Mouse (Mus musculus): Measurements from ENCODE around the gene Slpi. TPM values are rescaled to one million over a fixed set of nuclear protein-coding genes. Genes with fewer than 3 reads are reported as not detected.

The Slpi gene
- polyA plus RNA-seq, 1 experiment from 2014 or later: 0.46 TPM

- Histone ChIP-seq H3K4me3 (no peak overlapping the region), H3K27me3 (replicated peaks; ENCODE audit: low read depth, poor library complexity, severe bottlenecking) (peaks cover 35% of the 10 kb centered on the region), H3K9me3 (no peaks in the 10 kb centered on the region), H3K27ac (replicated peaks) (no peak overlapping the region), H3K36me3 (replicated peaks) (no peaks in the 10 kb centered on the region), H3K4me1 (peaks cover 28% of the 10 kb centered on the region)
- 0% methylated on average over 2 of the region's 2 CpGs for WGBS
- peak; percentile 50 for DNase-seq (ENCODE audit: low spot score)
These were observed 28.3 kb upstream of the Slpi start for GRCm38 (mm10) chr2:164417198-164417597.

GRCm38 (mm10) chr2:164414581-164414980, 25.7 kb upstream of the Slpi start:
- DNase-seq (ENCODE audit: low spot score): no peak
- H3K9me3 ChIP-seq: no peaks in the 10 kb centered on the region
- peak overlapping the region; percentile 40 for H3K4me3 ChIP-seq
- 71% methylated on average over 10 of the region's 10 CpGs for WGBS
- H3K36me3 ChIP-seq (replicated peaks): no peaks in the 10 kb centered on the region
- peaks cover 50% of the 10 kb centered on the region for H3K27me3 ChIP-seq (replicated peaks; ENCODE audit: low read depth, poor library complexity, severe bottlenecking)
- H3K27ac ChIP-seq (replicated peaks): no peak overlapping the region
- peaks cover 22% of the 10 kb centered on the region for H3K4me1 ChIP-seq

- peaks cover 54% of the 10 kb centered on the region for H3K27me3 ChIP-seq (replicated peaks; ENCODE audit: low read depth, poor library complexity, severe bottlenecking)
- peak; percentile 39 for DNase-seq (ENCODE audit: low spot score)
- WGBS: 27% methylated on average over 28 of the region's 28 CpGs
- no peak overlapping the region for H3K27ac ChIP-seq (replicated peaks)
- peak overlapping the region; percentile 40 for H3K4me3 ChIP-seq
- H3K9me3 ChIP-seq: no peaks in the 10 kb centered on the region
- H3K36me3 ChIP-seq (replicated peaks): no peaks in the 10 kb centered on the region
- H3K4me1 ChIP-seq: peaks cover 18% of the 10 kb centered on the region
These were observed 25.3 kb upstream of the Slpi start for GRCm38 (mm10) chr2:164414167-164414566.

- no peak overlapping the region for H3K4me3 ChIP-seq
- WGBS: 2% methylated on average over 22 of the region's 22 CpGs
- H3K9me3 ChIP-seq: no peaks in the 10 kb centered on the region
- H3K4me1 ChIP-seq: peaks cover 29% of the 10 kb centered on the region
- no peak overlapping the region for H3K27ac ChIP-seq (replicated peaks)
- DNase-seq (ENCODE audit: low spot score): peak; percentile 85
- H3K27me3 ChIP-seq (replicated peaks; ENCODE audit: low read depth, poor library complexity, severe bottlenecking): peaks cover 84% of the 10 kb centered on the region
- H3K36me3 ChIP-seq (replicated peaks): no peaks in the 10 kb centered on the region
These were observed 18.8 kb upstream of the Slpi start for GRCm38 (mm10) chr2:164407708-164408107.

DNA sequence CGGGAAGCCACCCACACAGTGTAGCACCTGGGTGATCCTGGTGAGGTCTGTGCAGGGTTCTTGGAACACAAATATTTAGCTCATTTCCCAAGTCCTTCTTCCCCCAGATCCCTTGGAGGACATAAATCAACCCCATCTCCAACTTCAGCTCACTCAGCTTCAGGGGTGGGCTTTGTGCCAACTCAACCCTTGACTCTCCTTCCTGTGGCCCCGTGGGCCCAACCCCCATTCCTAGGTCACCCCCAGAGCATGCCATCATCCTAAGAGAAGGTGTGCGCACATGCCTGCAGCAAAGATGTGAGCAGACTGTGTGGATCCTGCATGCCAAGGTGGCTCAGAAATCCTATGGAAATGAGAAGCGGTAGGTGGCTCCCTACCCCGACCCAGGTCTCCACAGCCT, 16.6 kb upstream of the Slpi start:
- Histone ChIP-seq H3K4me1 (peaks cover 35% of the 10 kb centered on the region), H3K4me3 (no peak overlapping the region), H3K27ac (replicated peaks) (no peak overlapping the region), H3K27me3 (replicated peaks; ENCODE audit: low read depth, poor library complexity, severe bottlenecking) (peaks cover 100% of the 10 kb centered on the region), H3K36me3 (replicated peaks) (no peaks in the 10 kb centered on the region), H3K9me3 (no peaks in the 10 kb centered on the region)
- DNase-seq (ENCODE audit: low spot score): no peak
- WGBS: 44% methylated on average over 5 of the region's 5 CpGs

- DNase-seq (ENCODE audit: low spot score): no peak
- Histone ChIP-seq H3K36me3 (replicated peaks) (no peaks in the 10 kb centered on the region), H3K27ac (replicated peaks) (no peak within 1 kb of the TSS), H3K27me3 (replicated peaks; ENCODE audit: low read depth, poor library complexity, severe bottlenecking) (peaks cover 100% of the 10 kb centered on the region), H3K4me3 (peak within 1 kb of the TSS; percentile 55), H3K4me1 (peaks cover 39% of the 10 kb centered on the region), H3K9me3 (no peaks in the 10 kb centered on the region)
- 5% methylated on average over 9 of the region's 9 CpGs for WGBS
These were observed 16.2 kb upstream of the Slpi start, which contains the start of gene Matn4 for GRCm38 (mm10) chr2:164405060-164405459. Matn4 (minus strand) TSS chr2:164405160.

DNA sequence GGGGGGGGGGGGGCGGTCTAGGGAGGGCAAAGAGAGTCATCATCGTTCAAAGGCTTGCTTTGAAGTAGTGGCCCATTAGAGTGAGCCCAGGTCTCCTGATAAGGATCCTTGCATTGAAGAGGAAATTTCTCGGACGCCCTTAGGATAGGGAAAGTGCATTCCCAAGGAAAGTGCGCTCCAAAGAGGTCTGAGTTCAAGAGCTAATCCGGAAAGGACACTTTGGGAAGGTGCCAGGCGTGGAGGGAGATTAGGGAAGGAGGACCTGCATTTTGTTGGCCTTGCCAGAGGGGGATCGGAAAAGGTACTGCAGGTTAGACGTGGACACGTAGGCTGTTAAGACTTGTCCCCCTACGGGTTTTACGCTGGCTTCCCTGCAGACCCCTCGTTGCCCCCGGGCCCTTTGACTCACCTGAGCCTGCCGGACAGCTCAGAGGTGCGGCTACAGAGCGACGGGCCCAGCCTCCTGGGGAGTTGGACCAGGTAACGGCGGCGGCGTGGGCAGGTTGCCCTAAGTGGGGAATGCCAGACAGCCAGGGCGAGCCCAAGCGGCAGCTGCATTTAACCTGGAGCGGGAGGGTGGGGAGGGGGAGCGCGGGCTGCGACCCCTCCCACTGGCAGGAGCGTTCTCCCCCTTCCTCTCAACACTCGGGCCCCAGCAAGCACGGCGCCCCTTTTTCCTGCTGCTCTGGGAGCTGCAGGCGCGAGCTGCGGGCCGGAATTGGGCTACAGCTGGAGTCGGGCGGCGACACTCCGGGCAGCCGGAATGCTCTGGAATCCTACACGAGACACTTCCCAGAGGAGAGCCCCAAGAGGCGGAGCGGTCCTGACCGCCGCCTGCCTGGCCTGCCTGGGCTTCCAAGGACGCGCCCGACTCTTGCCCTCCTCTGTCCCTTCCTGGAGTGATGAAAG, 15.4 kb upstream of the Slpi start:
- DNase-seq (ENCODE audit: low spot score): peak; percentile 67
- peaks cover 100% of the 10 kb centered on the region for H3K27me3 ChIP-seq (replicated peaks; ENCODE audit: low read depth, poor library complexity, severe bottlenecking)
- no peak overlapping the region for H3K27ac ChIP-seq (replicated peaks)
- H3K36me3 ChIP-seq (replicated peaks): no peaks in the 10 kb centered on the region
- peak overlapping the region; percentile 55 for H3K4me3 ChIP-seq
- 2% methylated on average over 49 of the region's 49 CpGs for WGBS
- no peaks in the 10 kb centered on the region for H3K9me3 ChIP-seq
- H3K4me1 ChIP-seq: peaks cover 39% of the 10 kb centered on the region

GRCm38 (mm10) chr2:164403396-164404081, 14.6 kb upstream of the Slpi start:
- H3K36me3 ChIP-seq (replicated peaks): no peaks in the 10 kb centered on the region
- H3K4me3 ChIP-seq: no peak overlapping the region
- H3K27me3 ChIP-seq (replicated peaks; ENCODE audit: low read depth, poor library complexity, severe bottlenecking): peaks cover 100% of the 10 kb centered on the region
- WGBS: 5% methylated on average over 14 of the region's 14 CpGs
- no peak overlapping the region for H3K27ac ChIP-seq (replicated peaks)
- no peaks in the 10 kb centered on the region for H3K9me3 ChIP-seq
- peaks cover 39% of the 10 kb centered on the region for H3K4me1 ChIP-seq
- no peak for DNase-seq (ENCODE audit: low spot score)

GRCm38 (mm10) chr2:164402906-164403305, 14.0 kb upstream of the Slpi start, which contains the start of gene Rbpjl:
Rbpjl (plus strand) TSS chr2:164403141.
- H3K9me3 ChIP-seq: peaks cover 4% of the 10 kb centered on the region
- peaks cover 96% of the 10 kb centered on the region for H3K27me3 ChIP-seq (replicated peaks; ENCODE audit: low read depth, poor library complexity, severe bottlenecking)
- DNase-seq (ENCODE audit: low spot score): peak; percentile 89
- peak within 1 kb of the TSS; percentile 55; the same call in 1 of the 2 replicates for H3K4me3 ChIP-seq
- H3K27ac ChIP-seq (replicated peaks): no peak within 1 kb of the TSS
- no peaks in the 10 kb centered on the region for H3K36me3 ChIP-seq (replicated peaks)
- 3% methylated on average over 17 of the region's 17 CpGs for WGBS
- peaks cover 39% of the 10 kb centered on the region for H3K4me1 ChIP-seq

DNA sequence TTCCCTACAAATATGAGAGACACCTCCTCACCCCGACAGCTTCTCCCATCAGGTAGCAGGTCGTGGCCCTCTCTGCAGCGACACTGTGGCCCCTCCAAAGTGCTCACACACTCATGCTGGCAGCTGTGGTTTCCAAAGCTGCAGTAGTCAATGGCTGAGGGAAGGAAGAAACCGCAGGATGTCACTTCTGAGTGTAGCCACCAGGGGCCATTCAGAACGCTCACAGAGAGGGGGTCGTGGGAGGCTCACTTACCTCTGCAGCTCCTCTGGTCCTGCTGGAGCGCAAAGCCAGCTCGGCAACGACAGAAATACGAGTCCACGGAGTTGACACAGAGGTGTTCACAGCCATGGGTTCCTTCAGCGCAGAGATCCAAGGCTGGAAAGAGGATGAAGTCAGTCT, 8.0 kb upstream of the Slpi start:
- Histone ChIP-seq H3K4me1 (peaks cover 9% of the 10 kb centered on the region), H3K4me3 (no peak overlapping the region), H3K9me3 (peaks cover 14% of the 10 kb centered on the region), H3K27me3 (replicated peaks; ENCODE audit: low read depth, poor library complexity, severe bottlenecking) (peaks cover 52% of the 10 kb centered on the region), H3K36me3 (replicated peaks) (no peaks in the 10 kb centered on the region), H3K27ac (replicated peaks) (no peak overlapping the region)
- no peak for DNase-seq (ENCODE audit: low spot score)
- WGBS: 72% methylated on average over 12 of the region's 12 CpGs

- no peak overlapping the region for H3K27ac ChIP-seq (replicated peaks)
- 93% methylated on average over 7 of the region's 7 CpGs for WGBS
- peaks cover 15% of the 10 kb centered on the region for H3K9me3 ChIP-seq
- peaks cover 51% of the 10 kb centered on the region for H3K27me3 ChIP-seq (replicated peaks; ENCODE audit: low read depth, poor library complexity, severe bottlenecking)
- DNase-seq (ENCODE audit: low spot score): no peak
- no peak overlapping the region for H3K4me3 ChIP-seq
- H3K4me1 ChIP-seq: peaks cover 9% of the 10 kb centered on the region
- no peaks in the 10 kb centered on the region for H3K36me3 ChIP-seq (replicated peaks)
These were observed 7.2 kb upstream of the Slpi start for GRCm38 (mm10) chr2:164396076-164396475.

DNA sequence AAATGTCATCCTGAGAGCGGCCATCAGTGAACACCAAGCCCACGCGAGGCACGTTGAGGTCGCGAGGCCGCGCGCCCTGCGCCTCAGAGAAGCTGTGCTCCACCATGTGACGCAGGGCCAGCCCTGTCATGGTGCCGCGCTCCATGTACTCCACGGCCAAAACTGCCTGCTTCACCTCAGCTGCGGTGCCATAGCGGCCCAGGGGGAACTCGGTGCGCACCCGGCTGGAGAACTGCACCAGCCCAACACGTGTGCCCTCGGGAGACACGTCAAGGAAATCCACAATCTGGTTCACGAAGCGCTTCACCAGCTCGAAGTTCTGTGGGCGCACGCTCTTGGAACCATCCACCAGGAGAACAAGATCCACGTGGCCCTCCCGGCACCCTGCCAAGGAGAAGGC, 4.2 kb upstream of the Slpi start:
- no peak for DNase-seq (ENCODE audit: low spot score)
- H3K27ac ChIP-seq (replicated peaks): no peak overlapping the region
- H3K27me3 ChIP-seq (replicated peaks; ENCODE audit: low read depth, poor library complexity, severe bottlenecking): peaks cover 52% of the 10 kb centered on the region
- 78% methylated on average over 29 of the region's 29 CpGs for WGBS
- H3K9me3 ChIP-seq: peaks cover 16% of the 10 kb centered on the region
- H3K4me3 ChIP-seq: no peak overlapping the region
- peaks cover 13% of the 10 kb centered on the region for H3K4me1 ChIP-seq
- H3K36me3 ChIP-seq (replicated peaks): no peaks in the 10 kb centered on the region
